Mouse (Mus musculus): ENCODE measurements around the gene Sema5b.
"Not testable (repeated sequence)": the region's sequence is repeated elsewhere in the genome, so short reads cannot be mapped to it uniquely, and the experiment has no call there.

Gene Sema5b

GRCm38 (mm10) chr16:35555596-35556482, 14.9 kb downstream of the Sema5b start:
- no peak for DNase-seq (ENCODE audit: low read depth)

GRCm38 (mm10) chr16:35557038-35557437, 16.1 kb downstream of the Sema5b start:
- DNase-seq (ENCODE audit: low read depth): no peak

- DNase-seq (ENCODE audit: low read depth): no peak
These were observed 20.6 kb downstream of the Sema5b start for GRCm38 (mm10) chr16:35561541-35561940.

- DNase-seq (ENCODE audit: low read depth): no peak
These were observed 23.4 kb downstream of the Sema5b start for GRCm38 (mm10) chr16:35564246-35564905.

GRCm38 (mm10) chr16:35565601-35566000, 24.7 kb downstream of the Sema5b start:
- DNase-seq (ENCODE audit: low read depth): not testable (repeated sequence)

- no peak for DNase-seq (ENCODE audit: low read depth)
These were observed 27.4 kb downstream of the Sema5b start for GRCm38 (mm10) chr16:35568225-35568880.

- DNase-seq (ENCODE audit: low read depth): no peak
These were observed 28.4 kb downstream of the Sema5b start for GRCm38 (mm10) chr16:35569347-35569746.

GRCm38 (mm10) chr16:35569758-35570157, 28.8 kb downstream of the Sema5b start:
- DNase-seq (ENCODE audit: low read depth): no peak

- no peak for DNase-seq (ENCODE audit: low read depth)
These were observed 29.7 kb downstream of the Sema5b start for GRCm38 (mm10) chr16:35570627-35571026.

GRCm38 (mm10) chr16:35573586-35573985, 32.6 kb downstream of the Sema5b start:
- DNase-seq (ENCODE audit: low read depth): no peak

- DNase-seq (ENCODE audit: low read depth): no peak
These were observed 36.4 kb downstream of the Sema5b start for GRCm38 (mm10) chr16:35577181-35577941.

- no peak for DNase-seq (ENCODE audit: low read depth)
These were observed 40.4 kb downstream of the Sema5b start for GRCm38 (mm10) chr16:35581299-35581698.

- DNase-seq (ENCODE audit: low read depth): no peak
These were observed 42.7 kb downstream of the Sema5b start for GRCm38 (mm10) chr16:35583551-35584080.

GRCm38 (mm10) chr16:35585126-35585694, 44.3 kb downstream of the Sema5b start:
- DNase-seq (ENCODE audit: low read depth): no peak

- no peak for DNase-seq (ENCODE audit: low read depth)
These were observed 46.3 kb downstream of the Sema5b start for GRCm38 (mm10) chr16:35587046-35587779.

- no peak for DNase-seq (ENCODE audit: low read depth)
These were observed 47.0 kb downstream of the Sema5b start for GRCm38 (mm10) chr16:35587866-35588465.

GRCm38 (mm10) chr16:35588731-35589151, 47.8 kb downstream of the Sema5b start:
- no peak for DNase-seq (ENCODE audit: low read depth)

- DNase-seq (ENCODE audit: low read depth): no peak
These were observed 50.8 kb downstream of the Sema5b start for GRCm38 (mm10) chr16:35591756-35592155.

GRCm38 (mm10) chr16:35592274-35593065, 51.5 kb downstream of the Sema5b start:
- no peak for DNase-seq (ENCODE audit: low read depth)
